Mouse (Mus musculus) forebrain, embryonic 12.5 days (tissue): ENCODE data around the gene Zfp618. TPM values are rescaled to one million over a fixed set of nuclear protein-coding genes. Genes with fewer than 3 reads are reported as not detected.

Source experiments
- ATAC-seq: fragments of 200-750 bp; cut with Nextera tagmentation; 2 replicates; pipeline ENCODE4 v1.8.0; 2017; ENCODE audit warnings: moderate TSS enrichment; ENCODE audit not compliant: low FRiP score
- H3K27ac ChIP-seq: fragments of 300-500 bp; sonication (generic); 2 replicates; pipeline ENCODE4 v1.5.1; 2016; ENCODE audit warnings: mild to moderate bottlenecking
- H3K27me3 ChIP-seq: fragments of 300-500 bp; sonication (generic); 2 replicates; pipeline ENCODE4 v1.6.1; 2016; ENCODE audit warnings: mild to moderate bottlenecking
- H3K36me3 ChIP-seq: fragments of 300-500 bp; sonication (generic); replicated peaks from 2 replicates; pipeline ENCODE4 v1.6.1; 2016; ENCODE audit warnings: mild to moderate bottlenecking
- H3K4me1 ChIP-seq: fragments of 300-500 bp; sonication (generic); 2 replicates; pipeline ENCODE4 v1.6.1; 2016
- H3K4me2 ChIP-seq: fragments of 300-500 bp; sonication (generic); 2 replicates; pipeline ENCODE4 v1.6.1; 2016; ENCODE audit warnings: mild to moderate bottlenecking, moderate library complexity
- H3K4me3 ChIP-seq: fragments of 300-500 bp; sonication (generic); replicated peaks from 2 replicates; pipeline ENCODE4 v1.5.1; 2016; ENCODE audit warnings: mild to moderate bottlenecking
- H3K9ac ChIP-seq: fragments of 300-500 bp; sonication (generic); 2 replicates; pipeline ENCODE4 v1.6.1; 2016; ENCODE audit warnings: mild to moderate bottlenecking
- H3K9me3 ChIP-seq: fragments of 300-500 bp; sonication (generic); 2 replicates; pipeline ENCODE4 v1.6.1; 2016
- WGBS: fragments of 180-500 bp; shearing (Covaris S2); methylation state at CpG from one replicate; pipeline ENCODE4 v1.1.7; 2016; 5-methylcytosine and 5-hydroxymethylcytosine counted together
- polyA plus RNA-seq: library from polyadenylated mRNA; unstranded; fragments of >200 nt; fragmentation: Nextera tagmentation; extraction: Ambion mirVana; gene quantifications from 2 replicates; pipeline ENCODE4 v1.2.1, GENCODE M21; 2016

Zfp618 gene
- polyA plus RNA-seq, 1 experiment from 2014 or later: 34.2 TPM

DNA sequence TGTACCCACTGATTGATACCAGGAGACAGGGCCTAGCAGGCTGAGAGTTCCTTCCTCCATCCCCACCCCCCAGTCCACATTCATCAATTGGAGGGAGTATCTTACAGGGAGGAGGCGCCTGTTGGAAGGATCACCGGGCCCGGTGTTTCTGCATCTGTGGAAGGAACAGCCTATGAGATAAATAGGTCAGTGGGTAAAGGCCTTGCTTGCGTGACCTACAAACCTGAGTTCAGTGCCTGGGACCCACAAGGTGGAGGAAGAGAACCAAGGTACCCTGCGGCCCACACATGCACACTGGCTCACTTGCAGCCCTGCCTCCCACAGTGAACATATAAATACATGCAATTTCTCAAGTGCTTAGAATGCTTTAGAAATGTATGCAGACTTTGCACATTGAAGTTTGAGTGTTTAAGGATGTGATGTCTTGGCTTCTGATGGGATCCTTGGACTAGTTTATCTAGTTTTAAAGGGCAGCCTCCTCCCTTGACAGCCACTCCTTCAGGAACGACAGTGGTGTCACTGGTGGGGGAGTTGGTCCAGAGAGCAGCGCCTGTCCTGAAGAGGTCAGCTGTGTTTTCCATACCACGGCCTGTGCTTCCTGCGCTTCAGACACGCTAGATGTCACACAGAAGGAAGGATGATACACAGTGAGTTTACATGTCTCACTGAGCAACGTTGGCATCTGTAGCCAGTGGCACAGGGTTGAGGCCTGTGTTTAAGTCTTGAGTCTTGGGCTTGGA lies 35.1 kb downstream of the Zfp618 start:
- Histone ChIP-seq H3K27ac (no peak overlapping the region; the same call in 1 of the 2 replicates), H3K9ac (no peak overlapping the region), H3K4me2 (no peak overlapping the region), H3K4me1 (peaks cover 37% of the 10 kb centered on the region), H3K4me3 (no peak overlapping the region), H3K9me3 (no peaks in the 10 kb centered on the region), H3K36me3 (no peaks in the 10 kb centered on the region), H3K27me3 (no peaks in the 10 kb centered on the region)
- no peak for ATAC-seq
- 90% methylated on average over 11 of the region's 11 CpGs for WGBS

DNA sequence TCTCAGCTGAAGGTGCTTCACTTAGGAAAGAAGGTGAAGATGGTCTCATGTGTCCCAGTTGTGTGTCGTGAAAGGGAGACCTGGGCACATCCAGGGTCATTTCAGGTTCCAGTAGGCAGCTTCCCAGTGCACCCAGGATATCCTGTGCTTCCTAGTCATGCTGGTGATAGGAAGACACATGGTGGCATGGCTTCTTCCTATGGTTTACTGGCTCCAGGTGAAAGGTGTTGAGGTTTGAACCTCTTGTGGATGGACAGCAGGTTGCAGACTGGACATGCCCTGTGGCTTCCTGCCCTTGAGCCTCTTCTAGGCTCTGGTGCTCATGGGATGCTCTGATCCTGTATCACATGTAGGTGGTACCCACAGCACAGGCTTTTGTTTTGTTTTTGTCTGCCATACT lies 37.0 kb downstream of the Zfp618 start:
- Histone ChIP-seq H3K9ac (no peak overlapping the region), H3K36me3 (no peaks in the 10 kb centered on the region), H3K4me3 (no peak overlapping the region), H3K4me1 (peaks cover 39% of the 10 kb centered on the region), H3K27me3 (no peaks in the 10 kb centered on the region), H3K27ac (no peak overlapping the region), H3K4me2 (no peak overlapping the region), H3K9me3 (no peaks in the 10 kb centered on the region)
- WGBS: 96% methylated on average over 1 of the region's 1 CpGs
- ATAC-seq: no peak

DNA sequence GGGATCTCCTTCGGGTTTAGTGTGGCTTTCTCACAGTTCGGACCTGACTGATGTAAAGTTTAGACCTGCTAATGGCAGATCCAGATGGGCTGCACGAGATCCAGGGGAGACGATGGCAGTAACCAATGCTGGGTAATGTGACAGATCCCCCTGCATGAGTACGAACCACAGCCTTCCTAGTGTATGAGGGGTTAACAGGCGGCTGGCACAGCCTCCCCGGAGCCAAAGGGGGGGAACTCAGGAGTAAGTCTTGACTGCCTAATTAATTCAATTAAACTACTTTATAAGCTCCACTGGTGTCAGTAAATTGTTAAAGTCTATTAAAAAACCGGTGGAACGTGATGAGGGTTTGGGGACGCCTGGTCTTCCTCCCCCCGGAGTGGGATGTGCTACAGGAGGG lies 39.1 kb downstream of the Zfp618 start:
- no peaks in the 10 kb centered on the region for H3K36me3 ChIP-seq
- H3K27me3 ChIP-seq: no peaks in the 10 kb centered on the region
- H3K27ac ChIP-seq: no peak overlapping the region
- H3K9ac ChIP-seq: no peak overlapping the region
- peaks cover 18% of the 10 kb centered on the region for H3K4me1 ChIP-seq
- H3K9me3 ChIP-seq: no peaks in the 10 kb centered on the region
- 62% methylated on average over 11 of the region's 11 CpGs for WGBS
- no peak for ATAC-seq
- H3K4me3 ChIP-seq: no peak overlapping the region
- H3K4me2 ChIP-seq: no peak overlapping the region

DNA sequence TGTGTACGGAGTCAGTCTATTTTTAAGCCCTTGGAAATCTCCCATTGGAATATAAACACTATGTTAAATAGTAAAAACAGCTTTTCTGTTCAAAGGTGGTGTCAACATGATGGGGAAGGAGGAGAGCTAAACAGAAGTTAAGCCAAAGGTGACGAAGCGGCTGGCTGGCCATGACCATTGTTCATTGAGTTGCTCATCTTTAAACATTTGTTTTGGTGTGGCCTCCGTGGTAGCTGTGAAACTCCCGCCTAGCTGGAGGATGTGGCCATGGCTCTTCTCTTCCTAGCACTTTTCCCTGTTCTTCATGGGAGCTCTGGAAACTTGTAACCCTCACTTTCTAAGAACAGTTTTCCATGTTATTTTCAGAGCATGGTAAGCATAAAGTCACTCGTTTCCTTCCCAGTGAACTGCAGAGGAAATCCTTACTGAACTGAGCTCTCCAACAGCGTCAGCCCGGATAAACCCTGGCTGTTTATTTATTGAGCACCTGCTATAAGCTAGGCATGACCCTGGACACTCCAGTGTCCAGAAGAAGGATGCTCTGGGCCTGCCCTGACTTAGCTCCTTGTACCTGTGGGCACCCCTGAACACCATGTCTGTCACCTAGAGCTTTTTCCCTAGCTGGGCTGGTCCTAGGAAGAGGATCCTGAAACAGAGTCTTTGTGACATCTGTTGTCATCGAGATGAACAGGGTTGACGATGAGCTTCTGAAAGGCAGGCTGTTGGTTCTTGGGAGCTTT lies 40.2 kb downstream of the Zfp618 start:
- H3K27ac ChIP-seq: no peak overlapping the region
- no peak overlapping the region for H3K4me3 ChIP-seq
- H3K9me3 ChIP-seq: no peaks in the 10 kb centered on the region
- no peak overlapping the region for H3K9ac ChIP-seq
- no peak overlapping the region for H3K4me2 ChIP-seq
- no peak for ATAC-seq
- 85% methylated on average over 10 of the region's 10 CpGs for WGBS
- no peaks in the 10 kb centered on the region for H3K36me3 ChIP-seq
- H3K27me3 ChIP-seq: no peaks in the 10 kb centered on the region
- peaks cover 14% of the 10 kb centered on the region; the same call in 1 of the 2 replicates for H3K4me1 ChIP-seq

DNA sequence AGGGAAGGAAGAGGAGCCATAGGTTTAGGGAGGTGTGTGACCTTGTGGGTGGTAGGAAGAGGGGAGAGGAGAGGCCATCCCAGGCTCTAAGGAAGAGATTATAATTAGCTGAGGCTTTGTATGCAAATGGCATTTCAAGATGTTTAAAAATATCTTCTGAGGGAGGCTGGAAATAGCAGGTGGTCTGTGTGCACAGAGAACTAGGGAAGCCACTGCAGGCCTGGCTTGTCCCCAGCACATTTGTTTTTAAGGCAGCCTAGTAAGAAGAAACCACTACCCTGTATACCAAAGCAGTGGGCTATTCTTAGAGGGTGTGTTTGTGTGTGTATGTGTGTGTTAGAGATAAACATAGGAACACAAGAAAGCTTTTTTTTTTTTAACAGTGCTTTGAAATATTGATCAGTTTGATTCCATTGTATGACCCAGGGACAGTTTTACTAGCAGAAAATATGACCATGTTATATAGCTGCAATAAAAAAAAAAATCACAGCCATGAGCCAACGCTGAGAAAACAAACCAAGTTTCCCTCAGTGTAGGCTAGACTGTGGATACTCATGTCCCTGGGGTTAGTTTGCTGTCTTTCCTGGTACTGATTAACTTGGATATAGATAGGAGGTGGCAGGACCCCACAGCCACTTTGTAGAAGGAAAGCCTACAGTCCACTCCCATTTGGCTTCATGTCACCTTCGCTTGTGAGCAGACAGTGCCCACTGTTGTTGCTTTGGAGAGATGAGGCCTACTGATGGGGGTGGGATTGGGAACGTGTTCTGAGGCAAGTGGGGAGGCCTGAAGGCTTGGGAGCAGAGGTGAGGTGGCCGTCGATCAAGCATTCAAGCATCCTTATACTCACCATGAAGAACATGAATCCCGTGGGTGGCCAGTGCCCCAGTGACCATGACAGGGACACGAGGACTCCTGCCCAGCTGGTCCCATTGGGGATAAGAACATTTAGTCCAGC lies 41.1 kb downstream of the Zfp618 start:
- Histone ChIP-seq H3K9me3 (no peaks in the 10 kb centered on the region), H3K4me1 (peaks cover 11% of the 10 kb centered on the region; the same call in 1 of the 2 replicates), H3K27me3 (no peaks in the 10 kb centered on the region), H3K9ac (no peak overlapping the region), H3K4me3 (no peak overlapping the region), H3K4me2 (no peak overlapping the region), H3K27ac (no peak overlapping the region), H3K36me3 (no peaks in the 10 kb centered on the region)
- no peak for ATAC-seq
- WGBS: 92% methylated on average over 7 of the region's 7 CpGs

DNA sequence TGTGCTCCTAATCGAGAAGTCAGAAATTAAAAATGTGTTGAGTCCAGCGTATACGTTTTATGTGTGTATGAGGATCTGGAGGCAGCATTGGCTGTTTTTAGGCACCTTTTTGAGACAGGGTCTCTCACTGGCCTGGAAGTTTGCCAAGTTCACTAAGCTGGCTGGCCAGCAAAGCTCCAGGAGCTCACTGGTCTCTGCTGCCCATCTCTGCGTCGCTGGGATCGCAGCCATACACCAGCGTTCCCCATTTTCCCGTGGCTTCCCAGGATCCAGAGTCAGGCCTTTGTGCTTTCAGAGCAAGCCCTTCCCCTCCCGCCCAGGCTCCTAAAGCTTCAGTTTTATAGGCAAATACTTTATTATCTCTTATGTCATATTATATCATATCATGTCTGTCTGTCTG lies 42.8 kb downstream of the Zfp618 start:
- H3K36me3 ChIP-seq: no peaks in the 10 kb centered on the region
- H3K4me1 ChIP-seq: 0 out of 2 replicates have a peak, but pooled peaks cover 8% of the 10 kb centered on the region
- no peak overlapping the region for H3K9ac ChIP-seq
- 85% methylated on average over 9 of the region's 9 CpGs for WGBS
- no peak for ATAC-seq
- H3K27me3 ChIP-seq: no peaks in the 10 kb centered on the region
- H3K27ac ChIP-seq: no peak overlapping the region
- no peak overlapping the region for H3K4me3 ChIP-seq
- no peaks in the 10 kb centered on the region for H3K9me3 ChIP-seq
- H3K4me2 ChIP-seq: no peak overlapping the region

DNA sequence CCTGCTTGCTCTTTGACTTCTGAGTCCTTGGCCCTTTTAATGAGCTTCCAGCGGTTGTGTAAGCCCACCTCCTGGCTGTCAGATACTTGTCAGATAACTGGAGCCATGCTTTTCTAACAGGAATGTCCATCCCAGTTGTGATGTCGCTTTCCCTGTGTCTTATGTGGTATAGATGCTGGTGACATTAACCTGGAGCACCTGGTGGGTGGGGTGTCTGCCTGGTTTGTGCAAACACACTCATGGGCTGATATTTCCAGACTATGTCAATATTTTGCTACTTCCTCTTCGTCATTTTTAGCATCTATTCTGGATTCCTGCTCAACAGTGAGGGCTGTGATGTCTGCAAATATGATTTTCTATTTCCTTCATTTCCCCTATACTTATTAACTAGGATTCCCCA lies 43.4 kb downstream of the Zfp618 start:
- no peak overlapping the region for H3K27ac ChIP-seq
- no peaks in the 10 kb centered on the region for H3K36me3 ChIP-seq
- no peaks in the 10 kb centered on the region for H3K27me3 ChIP-seq
- H3K4me2 ChIP-seq: no peak overlapping the region
- no peaks in the 10 kb centered on the region for H3K9me3 ChIP-seq
- ATAC-seq: no peak
- 0 out of 2 replicates have a peak, but pooled peaks cover 8% of the 10 kb centered on the region for H3K4me1 ChIP-seq
- no peak overlapping the region for H3K4me3 ChIP-seq
- no peak overlapping the region for H3K9ac ChIP-seq
- 84% methylated on average over 3 of the region's 3 CpGs for WGBS

DNA sequence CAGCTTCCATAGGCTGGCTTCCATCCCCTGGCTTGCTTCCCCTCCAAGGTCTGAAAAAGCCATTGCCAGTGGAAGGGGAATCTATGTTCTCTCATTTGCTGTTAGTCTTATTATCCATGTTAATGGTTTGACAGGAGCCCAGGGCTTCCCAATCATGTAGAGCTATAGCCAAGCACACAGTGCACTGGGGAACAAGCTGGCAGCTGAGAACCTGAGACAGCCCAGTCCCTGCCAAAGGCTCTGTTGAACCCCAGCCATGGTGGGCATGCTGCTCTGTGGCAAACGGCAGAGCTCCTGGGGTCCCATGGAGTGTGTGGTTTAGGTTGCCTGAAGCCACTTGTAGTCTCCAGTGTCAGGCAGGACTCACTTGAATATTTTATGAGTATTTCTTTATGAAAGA lies 44.4 kb downstream of the Zfp618 start:
- H3K9me3 ChIP-seq: no peaks in the 10 kb centered on the region
- no peak overlapping the region for H3K9ac ChIP-seq
- 0 out of 2 replicates have a peak, but pooled peaks cover 4% of the 10 kb centered on the region for H3K4me1 ChIP-seq
- H3K27ac ChIP-seq: no peak overlapping the region
- no peaks in the 10 kb centered on the region for H3K27me3 ChIP-seq
- WGBS: 87% methylated on average over 1 of the region's 1 CpGs
- H3K4me3 ChIP-seq: no peak overlapping the region
- no peak overlapping the region for H3K4me2 ChIP-seq
- no peak for ATAC-seq
- no peaks in the 10 kb centered on the region for H3K36me3 ChIP-seq

DNA sequence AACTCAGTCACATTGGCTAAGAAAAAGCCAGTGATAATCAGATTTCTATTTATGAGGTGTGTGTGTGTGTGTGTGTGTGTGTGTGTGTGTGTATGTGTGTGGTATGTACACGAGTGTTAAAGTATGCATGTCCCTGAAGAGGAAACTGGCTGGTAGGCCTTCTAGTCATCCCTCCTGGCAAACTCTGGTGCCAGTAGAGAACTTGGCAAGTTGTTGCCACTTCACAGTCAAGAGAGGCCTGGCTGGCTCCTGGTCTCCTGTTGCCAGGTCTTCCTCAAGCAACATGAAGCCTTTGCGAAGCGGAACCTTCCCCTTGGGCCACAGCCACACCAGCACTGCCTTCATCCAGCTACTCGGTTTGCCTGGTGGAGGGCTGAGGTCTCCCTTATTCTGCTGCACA lies 44.9 kb downstream of the Zfp618 start:
- no peaks in the 10 kb centered on the region for H3K36me3 ChIP-seq
- WGBS: 90% methylated on average over 4 of the region's 4 CpGs
- H3K9ac ChIP-seq: no peak overlapping the region
- 0 out of 2 replicates have a peak, but pooled peaks cover 4% of the 10 kb centered on the region for H3K4me1 ChIP-seq
- no peaks in the 10 kb centered on the region for H3K27me3 ChIP-seq
- H3K9me3 ChIP-seq: no peaks in the 10 kb centered on the region
- ATAC-seq: no peak
- H3K4me2 ChIP-seq: no peak overlapping the region
- H3K27ac ChIP-seq: no peak overlapping the region
- H3K4me3 ChIP-seq: no peak overlapping the region

DNA sequence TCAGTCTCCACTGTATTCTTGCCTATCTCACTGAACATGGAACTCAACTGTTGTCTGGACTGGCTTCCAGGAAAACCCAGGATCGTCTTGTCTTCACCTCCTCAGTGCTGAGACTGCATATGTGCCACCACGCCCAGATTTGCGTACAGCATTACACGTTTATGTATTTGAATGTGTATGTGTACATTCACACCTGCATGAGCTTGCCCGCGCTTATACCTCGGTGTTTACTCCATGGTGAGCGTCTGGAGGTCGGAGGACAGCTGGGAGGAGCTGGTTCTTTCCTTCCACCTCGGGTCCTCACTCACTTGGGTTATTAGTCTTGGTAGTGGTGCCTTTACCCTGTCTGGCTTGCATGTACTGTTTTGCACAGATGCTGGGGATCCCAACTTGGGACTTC lies 53.2 kb downstream of the Zfp618 start:
- no peaks in the 10 kb centered on the region for H3K4me1 ChIP-seq
- H3K27me3 ChIP-seq: no peaks in the 10 kb centered on the region
- H3K4me3 ChIP-seq: no peak overlapping the region
- no peak for ATAC-seq
- WGBS: 93% methylated on average over 10 of the region's 10 CpGs
- H3K36me3 ChIP-seq: 0 out of 2 replicates have a peak, but pooled peaks cover 4% of the 10 kb centered on the region
- H3K9ac ChIP-seq: no peak overlapping the region
- no peak overlapping the region for H3K27ac ChIP-seq
- no peaks in the 10 kb centered on the region for H3K9me3 ChIP-seq
- H3K4me2 ChIP-seq: no peak overlapping the region

DNA sequence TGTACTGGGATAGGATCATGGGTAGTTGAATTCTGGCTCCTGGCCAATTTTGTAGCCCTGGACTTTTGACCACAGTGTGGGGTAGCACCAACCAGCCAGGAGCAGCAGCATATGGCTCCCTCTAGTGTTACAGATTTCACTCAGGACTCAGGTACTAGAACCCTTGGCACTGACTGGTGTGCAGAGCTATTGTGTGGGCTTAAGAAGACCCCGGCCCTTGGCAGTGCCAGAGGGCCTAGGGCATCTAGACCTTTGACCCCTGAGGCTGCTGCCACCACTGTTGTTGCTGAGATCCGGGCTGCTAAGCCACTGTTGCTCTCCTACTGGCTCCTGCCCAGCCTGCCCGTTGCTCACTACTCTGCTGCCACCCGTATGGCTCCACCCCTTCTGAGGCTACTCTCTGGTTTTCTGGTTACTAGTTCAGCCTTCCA lies 54.1 kb downstream of the Zfp618 start:
- Histone ChIP-seq H3K4me2 (no peak overlapping the region), H3K4me3 (no peak overlapping the region), H3K4me1 (no peaks in the 10 kb centered on the region), H3K9ac (no peak overlapping the region), H3K27me3 (no peaks in the 10 kb centered on the region), H3K27ac (no peak overlapping the region), H3K9me3 (no peaks in the 10 kb centered on the region), H3K36me3 (0 out of 2 replicates have a peak, but pooled peaks cover 4% of the 10 kb centered on the region)
- 0 out of 2 replicates have a peak, but pooled peaks have one; percentile 41 for ATAC-seq
- 76% methylated on average over 4 of the region's 4 CpGs for WGBS
